Mouse (Mus musculus) stomach, embryonic 16.5 days (tissue): ENCODE measurements at regions not wholly inside any gene's neighbourhood (a gene's known extent, or its start where the extent isn't known, plus 50 kb on each side); places are given as distances from the start of the nearest gene placed in this dataset.
"Not testable (repeated sequence)": the region's sequence is repeated elsewhere in the genome, so short reads cannot be mapped to it uniquely, and the experiment has no call there.

Experiments used
- ATAC-seq: fragments of 200-750 bp; cut with Nextera tagmentation; 2 replicates; pipeline ENCODE4 v1.8.0; 2017; ENCODE audit warnings: moderate number of reproducible peaks, moderate TSS enrichment; ENCODE audit not compliant: insufficient read depth, low FRiP score
- H3K27ac ChIP-seq: fragments of 300-500 bp; sonication (generic); 2 replicates; pipeline ENCODE4 v1.5.1; 2014; ENCODE audit warnings: low read length
- H3K27me3 ChIP-seq: fragments of 300-500 bp; sonication (generic); 2 replicates; pipeline ENCODE4 v1.6.1; 2014; ENCODE audit warnings: low read length, control low read depth, mixed read lengths; ENCODE audit not compliant: control insufficient read depth, insufficient read depth
- H3K36me3 ChIP-seq: fragments of 300-500 bp; sonication (generic); 2 replicates; pipeline ENCODE4 v1.6.1; 2014; ENCODE audit warnings: low read length; ENCODE audit not compliant: control insufficient read depth, insufficient read depth
- H3K4me1 ChIP-seq: fragments of 300-500 bp; sonication (generic); 2 replicates; pipeline ENCODE4 v1.6.1; 2014; ENCODE audit warnings: low read length, control low read depth, mixed read lengths; ENCODE audit not compliant: control insufficient read depth, insufficient read depth
- H3K4me2 ChIP-seq: fragments of 300-500 bp; sonication (generic); 2 replicates; pipeline ENCODE4 v1.6.1; 2014; ENCODE audit warnings: low read depth, low read length, mixed read lengths
- H3K4me3 ChIP-seq: fragments of 300-500 bp; sonication (generic); replicated peaks from 2 replicates; pipeline ENCODE4 v1.5.1; 2014; ENCODE audit warnings: mild to moderate bottlenecking, low read length
- H3K9ac ChIP-seq: fragments of 300-500 bp; sonication (generic); 2 replicates; pipeline ENCODE4 v1.6.1; 2014; ENCODE audit warnings: low read length
- H3K9me3 ChIP-seq: fragments of 300-500 bp; sonication (generic); replicated peaks from 2 replicates; pipeline ENCODE4 v1.6.1; 2016; ENCODE audit warnings: low read length, control low read depth; ENCODE audit not compliant: control insufficient read depth
- WGBS: fragments of 180-500 bp; shearing (Covaris S2); extraction: QIAGEN DNeasy Blood & Tissue Kit; methylation state at CpG from one replicate; pipeline ENCODE4 v1.1.7; 2014; 5-methylcytosine and 5-hydroxymethylcytosine counted together

DNA sequence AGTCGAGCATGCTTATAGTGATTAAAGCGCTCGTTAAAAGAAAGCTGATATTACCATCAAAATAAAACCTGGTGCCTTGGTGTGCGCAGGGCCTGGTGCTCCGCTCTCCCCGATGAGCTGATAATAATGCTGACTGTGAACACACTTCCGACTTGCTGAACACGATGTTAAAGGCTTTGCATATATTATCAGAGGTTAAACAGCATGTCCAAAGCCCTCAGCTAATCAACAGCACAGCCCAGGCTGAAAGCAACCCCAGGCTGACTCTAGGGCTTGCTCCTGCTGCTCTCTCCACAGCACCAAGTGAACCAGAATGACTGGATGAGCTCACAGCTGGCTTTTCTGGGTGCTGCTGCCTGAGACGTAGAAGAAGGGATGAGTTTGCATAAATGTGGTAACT lies 238.2 kb upstream of the 1700012A03Rik start:
- H3K4me3 ChIP-seq: no peak overlapping the region
- no peak for ATAC-seq
- no peak overlapping the region for H3K9ac ChIP-seq
- H3K4me1 ChIP-seq: no peaks in the 10 kb centered on the region
- no peak overlapping the region for H3K4me2 ChIP-seq
- no peaks in the 10 kb centered on the region for H3K36me3 ChIP-seq
- no peak overlapping the region for H3K27ac ChIP-seq
- H3K9me3 ChIP-seq: no peaks in the 10 kb centered on the region
- H3K27me3 ChIP-seq: no peaks in the 10 kb centered on the region
- WGBS: 63% methylated on average over 9 of the region's 9 CpGs

DNA sequence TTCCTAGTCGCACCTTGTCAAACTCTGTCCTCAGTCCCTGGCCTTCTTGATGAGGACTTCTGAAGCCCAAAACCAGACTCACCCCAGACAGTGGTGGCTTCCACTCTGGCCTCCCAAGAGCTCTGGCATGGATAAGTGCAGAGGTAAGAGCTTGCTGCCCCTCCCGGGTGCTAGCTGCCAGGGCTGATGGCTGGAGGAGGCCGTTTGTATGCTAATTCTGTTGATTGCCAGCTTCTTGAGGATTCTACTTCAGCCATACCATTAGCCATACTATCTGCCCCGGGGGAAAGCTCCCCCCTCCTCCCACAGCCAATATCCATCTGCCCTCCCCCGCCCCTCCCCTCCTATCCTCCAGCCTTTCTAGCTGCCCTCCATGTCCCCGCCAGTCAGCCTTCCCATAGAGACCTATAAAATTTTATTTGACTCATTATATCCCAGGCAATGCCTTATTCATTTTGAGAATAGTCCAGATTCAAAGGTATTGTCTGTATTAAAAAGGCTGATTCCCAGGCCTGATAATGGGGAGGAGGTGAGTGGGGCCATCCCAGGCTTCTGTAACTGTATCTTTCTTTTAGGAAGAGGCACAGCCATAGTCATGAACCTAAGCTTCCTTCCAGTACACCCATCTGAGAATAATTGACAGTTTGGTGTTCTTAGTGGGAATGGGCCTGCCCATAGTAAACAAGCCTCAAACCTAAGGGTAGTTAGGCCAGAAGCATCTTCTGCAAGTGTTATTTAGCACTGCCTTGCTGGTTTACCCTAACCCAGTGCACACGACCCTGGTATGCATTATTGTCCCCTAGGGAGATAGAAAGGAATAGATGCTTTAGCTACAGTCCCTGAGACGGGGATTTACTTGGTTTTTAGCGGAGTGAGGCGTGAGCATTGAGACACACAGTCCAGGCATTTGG lies 239.2 kb upstream of the 1700012A03Rik start:
- H3K4me2 ChIP-seq: no peak overlapping the region
- no peak for ATAC-seq
- 61% methylated on average over 10 of the region's 10 CpGs for WGBS
- no peaks in the 10 kb centered on the region for H3K36me3 ChIP-seq
- H3K4me3 ChIP-seq: no peak overlapping the region
- H3K27ac ChIP-seq: no peak overlapping the region
- no peaks in the 10 kb centered on the region for H3K4me1 ChIP-seq
- no peaks in the 10 kb centered on the region for H3K9me3 ChIP-seq
- no peaks in the 10 kb centered on the region for H3K27me3 ChIP-seq
- H3K9ac ChIP-seq: no peak overlapping the region

DNA sequence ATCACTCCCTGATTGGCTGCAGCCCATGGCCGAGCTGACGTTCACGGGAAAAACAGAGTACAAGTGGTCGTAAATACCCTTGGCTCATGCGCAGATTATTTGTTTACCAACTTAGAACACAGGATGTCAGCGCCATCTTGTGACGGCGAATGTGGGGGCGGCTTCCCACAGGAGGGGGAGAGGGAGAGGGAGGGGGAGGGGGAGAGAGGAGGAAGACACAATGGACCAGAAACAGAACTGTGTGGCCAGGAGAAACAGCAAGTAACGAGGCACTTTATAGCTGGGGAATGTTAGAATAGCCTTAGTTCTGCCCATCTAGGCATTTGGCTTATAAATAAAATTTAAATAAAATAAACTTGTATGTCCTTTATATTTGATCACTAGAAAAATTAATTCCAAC lies 240.7 kb upstream of the Podxl start:
- not testable (repeated sequence) for H3K9me3 ChIP-seq, H3K4me3 ChIP-seq, H3K4me1 ChIP-seq, H3K27ac ChIP-seq, H3K27me3 ChIP-seq, H3K9ac ChIP-seq, ATAC-seq, H3K4me2 ChIP-seq, H3K36me3 ChIP-seq
- 84% methylated on average over 5 of the region's 10 CpGs for WGBS

DNA sequence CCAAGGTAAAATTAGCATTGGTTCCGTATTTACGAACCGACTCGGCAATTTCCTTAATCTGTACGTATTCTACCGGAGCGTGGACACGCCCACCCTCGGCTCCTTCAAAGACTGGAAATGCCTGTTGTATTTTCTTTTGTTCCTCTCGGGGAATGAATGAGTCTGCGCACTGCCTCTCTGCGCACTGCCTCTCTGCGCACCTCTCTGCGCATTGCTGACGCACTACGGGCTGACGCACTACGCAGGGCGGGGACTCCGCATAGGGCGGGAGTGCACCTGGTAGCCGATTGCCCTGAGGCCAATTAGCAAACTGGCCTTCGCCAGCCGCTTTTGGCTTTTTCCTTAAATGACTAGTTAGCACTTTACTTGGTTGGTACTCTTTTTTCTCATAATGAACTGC lies 239.4 kb upstream of the Podxl start:
- ATAC-seq: not testable (repeated sequence)
- 74% methylated on average over 9 of the region's 24 CpGs for WGBS

DNA sequence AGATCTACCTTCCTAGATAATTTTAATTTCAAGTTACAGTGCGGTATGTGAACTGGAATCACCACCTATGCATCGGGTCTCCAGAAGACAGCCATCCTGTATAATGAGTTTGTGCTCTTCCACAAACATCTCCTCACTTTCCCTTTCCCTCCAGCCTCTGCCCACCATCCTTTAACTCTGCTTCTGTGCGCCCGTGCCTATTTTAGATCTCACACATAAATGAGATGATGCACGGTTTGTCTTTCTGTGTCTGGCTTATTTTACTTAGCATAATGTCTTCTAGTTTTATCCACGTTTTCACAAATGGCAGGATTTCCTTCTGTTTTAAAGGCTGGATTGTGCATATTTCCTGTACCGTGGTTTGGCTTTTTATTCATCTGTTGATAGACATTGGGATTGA lies 227.8 kb upstream of the Podxl start:
- whole genome bisulfite sequencing: 78% methylated on average over 7 of the region's 7 CpGs
- no peak overlapping the region for H3K4me3 ChIP-seq
- H3K4me2 ChIP-seq: no peak overlapping the region
- no peaks in the 10 kb centered on the region for H3K36me3 ChIP-seq
- H3K4me1 ChIP-seq: no peaks in the 10 kb centered on the region
- no peaks in the 10 kb centered on the region; the same call in 1 of the 2 replicates for H3K9me3 ChIP-seq
- H3K27me3 ChIP-seq: no peaks in the 10 kb centered on the region
- no peak overlapping the region for H3K27ac ChIP-seq
- no peak for ATAC-seq
- H3K9ac ChIP-seq: no peak overlapping the region

More for the DNA sequence above, 239.4 kb upstream of the Podxl start:
- not testable (repeated sequence) for H3K9ac ChIP-seq, H3K4me3 ChIP-seq, H3K4me1 ChIP-seq, H3K36me3 ChIP-seq, H3K4me2 ChIP-seq, H3K27ac ChIP-seq, H3K27me3 ChIP-seq, H3K9me3 ChIP-seq

DNA sequence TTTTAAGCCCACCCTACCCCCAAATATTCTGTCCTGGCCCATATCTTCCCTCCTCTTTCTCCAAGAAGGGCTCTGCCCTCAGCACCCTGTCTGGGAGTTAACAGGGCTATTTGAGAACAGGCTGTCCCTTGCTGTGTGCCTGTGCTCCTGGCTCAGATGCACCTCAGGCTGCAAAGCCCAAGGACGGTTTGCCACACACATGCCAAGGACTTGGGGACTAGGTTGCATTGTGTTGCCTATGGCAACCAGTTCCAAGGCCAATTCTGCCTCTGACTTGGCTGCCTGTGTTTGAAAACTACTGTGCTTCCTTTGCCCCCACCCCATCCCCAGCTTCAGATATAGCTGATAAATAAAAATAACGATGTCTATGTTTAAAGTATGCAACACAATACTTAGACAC lies 227.1 kb upstream of the Podxl start:
- no peak overlapping the region for H3K27ac ChIP-seq
- H3K27me3 ChIP-seq: no peaks in the 10 kb centered on the region
- WGBS: 62% methylated on average over 2 of the region's 2 CpGs
- H3K4me1 ChIP-seq: no peaks in the 10 kb centered on the region
- no peak overlapping the region for H3K4me2 ChIP-seq
- no peak for ATAC-seq
- no peaks in the 10 kb centered on the region; the same call in 1 of the 2 replicates for H3K9me3 ChIP-seq
- no peak overlapping the region for H3K4me3 ChIP-seq
- H3K9ac ChIP-seq: no peak overlapping the region
- H3K36me3 ChIP-seq: no peaks in the 10 kb centered on the region

DNA sequence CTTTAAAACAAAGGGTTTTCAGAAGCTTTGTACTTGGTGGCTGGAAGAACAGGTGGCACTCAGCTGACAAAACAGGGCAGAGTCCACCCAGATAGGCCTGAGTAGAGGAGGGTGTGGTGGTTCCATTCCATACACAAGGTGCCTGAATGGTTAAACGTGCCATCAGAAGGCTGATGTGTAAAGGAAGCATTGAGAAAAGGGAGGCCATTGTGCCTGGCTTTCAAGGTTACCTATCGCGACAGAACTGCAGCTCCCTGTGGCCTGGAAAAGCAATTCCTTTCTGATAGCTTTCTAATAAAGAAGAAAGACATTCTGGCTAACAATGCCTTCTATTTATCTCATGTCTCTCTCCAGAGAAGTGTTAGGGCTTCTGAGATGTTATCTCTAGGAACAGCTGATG lies 213.1 kb upstream of the Podxl start:
- 36% methylated on average over 3 of the region's 3 CpGs for WGBS
- no peaks in the 10 kb centered on the region for H3K27me3 ChIP-seq
- peaks cover 3% of the 10 kb centered on the region; the same call in 1 of the 2 replicates for H3K9me3 ChIP-seq
- no peaks in the 10 kb centered on the region for H3K4me1 ChIP-seq
- no peak overlapping the region for H3K27ac ChIP-seq
- H3K4me3 ChIP-seq: no peak overlapping the region
- H3K4me2 ChIP-seq: no peak overlapping the region
- H3K36me3 ChIP-seq: no peaks in the 10 kb centered on the region
- H3K9ac ChIP-seq: no peak overlapping the region
- no peak for ATAC-seq

DNA sequence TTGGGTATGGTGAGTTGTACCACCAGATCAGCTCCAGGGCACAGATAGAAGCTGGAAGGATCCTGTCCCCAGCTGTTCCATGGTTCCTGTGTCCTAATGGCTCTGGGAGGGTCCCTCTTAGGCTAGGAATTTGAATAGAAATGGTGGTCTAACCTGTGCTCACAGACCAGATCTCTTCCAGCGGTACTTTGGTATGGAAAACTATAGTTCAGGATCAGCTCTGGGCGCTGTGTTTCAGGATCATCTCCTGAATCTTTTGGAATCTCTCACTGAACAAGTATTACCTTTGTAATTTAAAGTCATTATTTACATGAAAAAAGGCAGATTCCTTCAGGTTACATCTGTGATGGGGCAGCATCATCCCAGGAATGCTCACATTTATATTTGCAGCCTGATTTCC lies 208.1 kb upstream of the Podxl start:
- Histone ChIP-seq H3K4me2 (no peak overlapping the region), H3K9ac (no peak overlapping the region), H3K27me3 (no peaks in the 10 kb centered on the region), H3K27ac (no peak overlapping the region), H3K4me3 (no peak overlapping the region), H3K36me3 (no peaks in the 10 kb centered on the region), H3K9me3 (peaks cover 3% of the 10 kb centered on the region; the same call in 1 of the 2 replicates), H3K4me1 (no peaks in the 10 kb centered on the region)
- ATAC-seq: no peak
- WGBS: 94% methylated on average over 2 of the region's 2 CpGs

DNA sequence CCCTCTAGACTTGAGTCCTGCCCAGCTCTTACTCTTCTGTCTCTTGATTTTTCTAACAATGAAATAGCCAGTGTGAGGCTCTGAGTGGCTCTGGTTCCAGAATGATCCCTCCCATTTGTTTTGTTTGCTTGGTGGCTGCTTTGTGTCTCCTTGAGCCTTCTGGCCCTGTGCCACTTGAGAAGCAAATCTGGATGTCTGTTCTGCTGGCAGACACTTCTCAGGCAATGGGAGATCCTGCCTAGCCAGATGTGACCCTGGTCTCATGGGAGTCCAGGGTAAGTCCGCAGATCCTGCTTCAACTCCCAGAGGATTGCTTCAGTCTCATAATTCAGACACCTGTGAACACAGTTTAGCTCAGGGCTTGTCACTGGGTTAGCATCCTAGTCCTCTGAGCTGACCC lies 181.8 kb upstream of the Podxl start:
- 50% methylated on average over 1 of the region's 1 CpGs for WGBS
- no peak for ATAC-seq
- Histone ChIP-seq H3K9me3 (no peaks in the 10 kb centered on the region), H3K27me3 (no peaks in the 10 kb centered on the region), H3K4me3 (no peak overlapping the region), H3K4me1 (no peaks in the 10 kb centered on the region; the same call in 1 of the 2 replicates), H3K36me3 (no peaks in the 10 kb centered on the region), H3K9ac (no peak overlapping the region), H3K4me2 (no peak overlapping the region), H3K27ac (no peak overlapping the region)
